Mouse (Mus musculus) kidney, embryonic 15.5 days (tissue): Measurements from ENCODE around the gene Apbb2. TPM values are rescaled to one million over a fixed set of nuclear protein-coding genes. Genes with fewer than 3 reads are reported as not detected.

ENCODE experiments used
- ATAC-seq: fragments of 200-750 bp; cut with Nextera tagmentation; replicated peaks from 2 replicates; pipeline ENCODE4 v1.8.0; 2017; ENCODE audit warnings: moderate TSS enrichment; ENCODE audit not compliant: low FRiP score
- H3K27ac ChIP-seq: fragments of 300-500 bp; sonication (generic); 2 replicates; pipeline ENCODE4 v1.5.1; 2015; ENCODE audit warnings: mild to moderate bottlenecking, inconsistent platforms
- H3K27me3 ChIP-seq: fragments of 300-500 bp; sonication (generic); 2 replicates; pipeline ENCODE4 v1.6.1; 2015; ENCODE audit warnings: inconsistent platforms
- H3K36me3 ChIP-seq: fragments of 300-500 bp; sonication (generic); 2 replicates; pipeline ENCODE4 v1.6.1; 2015; ENCODE audit warnings: inconsistent platforms
- H3K4me1 ChIP-seq: fragments of 300-500 bp; sonication (generic); 2 replicates; pipeline ENCODE4 v1.6.1; 2015; ENCODE audit warnings: inconsistent platforms
- H3K4me2 ChIP-seq: fragments of 300-500 bp; sonication (generic); 2 replicates; pipeline ENCODE4 v1.6.1; 2015; ENCODE audit warnings: moderate library complexity, mild to moderate bottlenecking, inconsistent platforms
- H3K4me3 ChIP-seq: fragments of 300-500 bp; sonication (generic); replicated peaks from 2 replicates; pipeline ENCODE4 v1.5.1; 2015; ENCODE audit warnings: mild to moderate bottlenecking, inconsistent platforms
- H3K9ac ChIP-seq: fragments of 300-500 bp; sonication (generic); 2 replicates; pipeline ENCODE4 v1.6.1; 2015; ENCODE audit warnings: mild to moderate bottlenecking, inconsistent platforms
- H3K9me3 ChIP-seq: fragments of 300-500 bp; sonication (generic); replicated peaks from 2 replicates; pipeline ENCODE4 v1.6.1; 2016; ENCODE audit warnings: inconsistent platforms
- WGBS: fragments of 180-500 bp; shearing (Covaris S2); methylation state at CpG from one replicate; pipeline ENCODE4 v1.1.7; 2015; ENCODE audit warnings: mixed read lengths; 5-methylcytosine and 5-hydroxymethylcytosine counted together
- polyA plus RNA-seq: library from polyadenylated mRNA; unstranded; fragments of >200 nt; fragmentation: Nextera tagmentation; extraction: Ambion mirVana; gene quantifications from 2 replicates; pipeline ENCODE4 v1.2.1, GENCODE M21; 2015

Gene Apbb2
- polyA plus RNA-seq, 1 experiment from 2014 or later, result 65.4 TPM

- ATAC-seq, result no peak
- no peaks in the 10 kb centered on the region for H3K27me3 ChIP-seq
- no peaks in the 10 kb centered on the region for H3K36me3 ChIP-seq
- no peak overlapping the region for H3K9ac ChIP-seq
- 94% methylated on average over 5 of the region's 5 CpGs for WGBS
- no peak overlapping the region for H3K4me3 ChIP-seq
- no peaks in the 10 kb centered on the region for H3K9me3 ChIP-seq
- H3K27ac ChIP-seq, result no peak overlapping the region
- no peak overlapping the region for H3K4me2 ChIP-seq
- peaks cover 30% of the 10 kb centered on the region for H3K4me1 ChIP-seq
Observed at GRCm38 (mm10) chr5:66570709-66571108, 47.9 kb downstream of the Apbb2 start.

- 55% methylated on average over 9 of the region's 9 CpGs for WGBS
- no peaks in the 10 kb centered on the region for H3K9me3 ChIP-seq
- peak overlapping the region; percentile 10; the same call in 1 of the 2 replicates for H3K27ac ChIP-seq
- no peaks in the 10 kb centered on the region for H3K36me3 ChIP-seq
- H3K4me3 ChIP-seq, result no peak overlapping the region
- peaks cover 23% of the 10 kb centered on the region for H3K4me1 ChIP-seq
- ATAC-seq, result no peak
- H3K9ac ChIP-seq, result no peak overlapping the region
- no peak overlapping the region for H3K4me2 ChIP-seq
- no peaks in the 10 kb centered on the region for H3K27me3 ChIP-seq
Observed at GRCm38 (mm10) chr5:66569141-66569801, 49.3 kb downstream of the Apbb2 start.

- 63% methylated on average over 5 of the region's 5 CpGs for WGBS
- Histone ChIP-seq H3K27ac (peak overlapping the region; percentile 59), H3K27me3 (no peaks in the 10 kb centered on the region), H3K9ac (no peak overlapping the region), H3K4me2 (no peak overlapping the region), H3K9me3 (no peaks in the 10 kb centered on the region), H3K4me3 (no peak overlapping the region), H3K36me3 (no peaks in the 10 kb centered on the region), H3K4me1 (peaks cover 18% of the 10 kb centered on the region)
- ATAC-seq, result no peak
Observed at GRCm38 (mm10) chr5:66568002-66568401, 50.6 kb downstream of the Apbb2 start.

- Histone ChIP-seq H3K4me3 (no peak overlapping the region), H3K4me2 (no peak overlapping the region), H3K9ac (no peak overlapping the region), H3K36me3 (no peaks in the 10 kb centered on the region), H3K27ac (no peak overlapping the region), H3K9me3 (no peaks in the 10 kb centered on the region), H3K27me3 (no peaks in the 10 kb centered on the region), H3K4me1 (peaks cover 14% of the 10 kb centered on the region)
- WGBS, result 91% methylated on average over 6 of the region's 6 CpGs
- no peak for ATAC-seq
Observed at GRCm38 (mm10) chr5:66567424-66567823, 51.2 kb downstream of the Apbb2 start.

GRCm38 (mm10) chr5:66559591-66560175 is 58.9 kb downstream of the Apbb2 start:
- peaks cover 23% of the 10 kb centered on the region; the same call in 1 of the 2 replicates for H3K4me1 ChIP-seq
- H3K27me3 ChIP-seq, result no peaks in the 10 kb centered on the region
- H3K9ac ChIP-seq, result no peak overlapping the region
- ATAC-seq, result peak; percentile 56; the same call in 1 of the 2 replicates
- no peak overlapping the region for H3K4me3 ChIP-seq
- no peak overlapping the region for H3K4me2 ChIP-seq
- H3K27ac ChIP-seq, result peak overlapping the region; percentile 63
- H3K36me3 ChIP-seq, result no peaks in the 10 kb centered on the region
- 52% methylated on average over 8 of the region's 8 CpGs for WGBS
- H3K9me3 ChIP-seq, result no peaks in the 10 kb centered on the region

GRCm38 (mm10) chr5:66558094-66558493 is 60.5 kb downstream of the Apbb2 start:
- Histone ChIP-seq H3K9ac (no peak overlapping the region), H3K4me1 (peaks cover 34% of the 10 kb centered on the region; the same call in 1 of the 2 replicates), H3K27me3 (no peaks in the 10 kb centered on the region), H3K4me3 (no peak overlapping the region), H3K36me3 (no peaks in the 10 kb centered on the region), H3K9me3 (no peaks in the 10 kb centered on the region), H3K4me2 (no peak overlapping the region), H3K27ac (no peak overlapping the region)
- 89% methylated on average over 7 of the region's 7 CpGs for WGBS
- no peak for ATAC-seq

GRCm38 (mm10) chr5:66553933-66554332 is 64.7 kb downstream of the Apbb2 start:
- 0 out of 2 replicates have a peak, but pooled peaks have one; percentile 33 for ATAC-seq
- Histone ChIP-seq H3K27ac (0 out of 2 replicates have a peak overlapping the region, but pooled peaks have one; percentile 6), H3K4me2 (no peak overlapping the region), H3K9ac (no peak overlapping the region), H3K9me3 (no peaks in the 10 kb centered on the region), H3K36me3 (no peaks in the 10 kb centered on the region), H3K4me3 (no peak overlapping the region), H3K27me3 (no peaks in the 10 kb centered on the region), H3K4me1 (peaks cover 17% of the 10 kb centered on the region; the same call in 1 of the 2 replicates)

GRCm38 (mm10) chr5:66552246-66552645 is 66.3 kb downstream of the Apbb2 start:
- Histone ChIP-seq H3K36me3 (no peaks in the 10 kb centered on the region), H3K9me3 (0 out of 2 replicates have a peak, but pooled peaks cover 5% of the 10 kb centered on the region), H3K4me3 (no peak overlapping the region), H3K4me1 (peaks cover 15% of the 10 kb centered on the region; the same call in 1 of the 2 replicates), H3K4me2 (no peak overlapping the region), H3K9ac (no peak overlapping the region), H3K27ac (no peak overlapping the region), H3K27me3 (no peaks in the 10 kb centered on the region)
- WGBS, result 68% methylated on average over 9 of the region's 9 CpGs
- no peak for ATAC-seq

GRCm38 (mm10) chr5:66550292-66550691 is 68.3 kb downstream of the Apbb2 start:
- Histone ChIP-seq H3K27ac (no peak overlapping the region), H3K4me3 (no peak overlapping the region), H3K36me3 (no peaks in the 10 kb centered on the region), H3K4me1 (peaks cover 31% of the 10 kb centered on the region), H3K4me2 (no peak overlapping the region), H3K27me3 (no peaks in the 10 kb centered on the region), H3K9me3 (0 out of 2 replicates have a peak, but pooled peaks cover 5% of the 10 kb centered on the region), H3K9ac (no peak overlapping the region)
- ATAC-seq, result no peak
- 87% methylated on average over 5 of the region's 5 CpGs for WGBS

GRCm38 (mm10) chr5:66549691-66550090 is 68.9 kb downstream of the Apbb2 start:
- ATAC-seq, result no peak
- no peak overlapping the region for H3K4me2 ChIP-seq
- 0 out of 2 replicates have a peak, but pooled peaks cover 5% of the 10 kb centered on the region for H3K9me3 ChIP-seq
- H3K4me3 ChIP-seq, result no peak overlapping the region
- no peaks in the 10 kb centered on the region for H3K36me3 ChIP-seq
- peaks cover 30% of the 10 kb centered on the region for H3K4me1 ChIP-seq
- 33% methylated on average over 1 of the region's 1 CpGs for WGBS
- no peaks in the 10 kb centered on the region for H3K27me3 ChIP-seq
- no peak overlapping the region for H3K27ac ChIP-seq
- H3K9ac ChIP-seq, result no peak overlapping the region

GRCm38 (mm10) chr5:66546969-66547511 is 71.5 kb downstream of the Apbb2 start:
- H3K4me1 ChIP-seq, result peaks cover 17% of the 10 kb centered on the region
- no peak for ATAC-seq
- peak overlapping the region; percentile 3; the same call in 1 of the 2 replicates for H3K27ac ChIP-seq
- WGBS, result 61% methylated on average over 12 of the region's 12 CpGs
- H3K36me3 ChIP-seq, result 0 out of 2 replicates have a peak, but pooled peaks cover 3% of the 10 kb centered on the region
- no peak overlapping the region for H3K4me3 ChIP-seq
- H3K27me3 ChIP-seq, result no peaks in the 10 kb centered on the region
- H3K9ac ChIP-seq, result no peak overlapping the region
- H3K9me3 ChIP-seq, result 0 out of 2 replicates have a peak, but pooled peaks cover 5% of the 10 kb centered on the region
- H3K4me2 ChIP-seq, result no peak overlapping the region

- Histone ChIP-seq H3K9ac (no peak overlapping the region), H3K27ac (0 out of 2 replicates have a peak overlapping the region, but pooled peaks have one; percentile 37), H3K27me3 (no peaks in the 10 kb centered on the region), H3K4me1 (peaks cover 21% of the 10 kb centered on the region), H3K9me3 (0 out of 2 replicates have a peak, but pooled peaks cover 5% of the 10 kb centered on the region), H3K4me3 (no peak overlapping the region), H3K4me2 (no peak overlapping the region), H3K36me3 (0 out of 2 replicates have a peak, but pooled peaks cover 3% of the 10 kb centered on the region)
- ATAC-seq, result peak; percentile 58; the same call in 1 of the 2 replicates
- 67% methylated on average over 10 of the region's 10 CpGs for WGBS
Observed at GRCm38 (mm10) chr5:66545573-66546141, 72.9 kb downstream of the Apbb2 start.
